Mouse (Mus musculus) midbrain, embryonic 13.5 days (tissue): ENCODE measurements at regions not wholly inside any gene's neighbourhood (a gene's known extent, or its start where the extent isn't known, plus 50 kb on each side); places are given as distances from the start of the nearest gene placed in this dataset.

ENCODE experiments used
- ATAC-seq: fragments of 200-750 bp; cut with Nextera tagmentation; 2 replicates; pipeline ENCODE4 v1.8.0; 2017; ENCODE audit warnings: mild to moderate bottlenecking, moderate TSS enrichment, moderate library complexity
- H3K27ac ChIP-seq: fragments of 300-500 bp; sonication (generic); 2 replicates; pipeline ENCODE4 v1.5.1; 2015; ENCODE audit warnings: inconsistent platforms, mild to moderate bottlenecking, moderate library complexity
- H3K27me3 ChIP-seq: fragments of 300-500 bp; sonication (generic); 2 replicates; pipeline ENCODE4 v1.6.1; 2015; ENCODE audit warnings: mild to moderate bottlenecking, inconsistent platforms
- H3K36me3 ChIP-seq: fragments of 300-500 bp; sonication (generic); 2 replicates; pipeline ENCODE4 v1.6.1; 2015; ENCODE audit warnings: mild to moderate bottlenecking, inconsistent platforms
- H3K4me1 ChIP-seq: fragments of 300-500 bp; sonication (generic); replicated peaks from 2 replicates; pipeline ENCODE4 v1.6.1; 2015; ENCODE audit warnings: inconsistent platforms
- H3K4me2 ChIP-seq: fragments of 300-500 bp; sonication (generic); replicated peaks from 2 replicates; pipeline ENCODE4 v1.6.1; 2015; ENCODE audit warnings: moderate library complexity, mild to moderate bottlenecking, inconsistent platforms
- H3K4me3 ChIP-seq: fragments of 300-500 bp; sonication (generic); replicated peaks from 2 replicates; pipeline ENCODE4 v1.5.1; 2015; ENCODE audit warnings: mild to moderate bottlenecking, inconsistent platforms
- H3K9ac ChIP-seq: fragments of 300-500 bp; sonication (generic); replicated peaks from 2 replicates; pipeline ENCODE4 v1.6.1; 2015; ENCODE audit warnings: mild to moderate bottlenecking, inconsistent platforms
- H3K9me3 ChIP-seq: fragments of 300-500 bp; sonication (generic); 2 replicates; pipeline ENCODE4 v1.6.1; 2016; ENCODE audit warnings: mild to moderate bottlenecking, inconsistent platforms
- WGBS: fragments of 180-500 bp; shearing (Covaris S2); methylation state at CpG from one replicate; pipeline ENCODE4 v1.1.7; 2015; 5-methylcytosine and 5-hydroxymethylcytosine counted together

DNA sequence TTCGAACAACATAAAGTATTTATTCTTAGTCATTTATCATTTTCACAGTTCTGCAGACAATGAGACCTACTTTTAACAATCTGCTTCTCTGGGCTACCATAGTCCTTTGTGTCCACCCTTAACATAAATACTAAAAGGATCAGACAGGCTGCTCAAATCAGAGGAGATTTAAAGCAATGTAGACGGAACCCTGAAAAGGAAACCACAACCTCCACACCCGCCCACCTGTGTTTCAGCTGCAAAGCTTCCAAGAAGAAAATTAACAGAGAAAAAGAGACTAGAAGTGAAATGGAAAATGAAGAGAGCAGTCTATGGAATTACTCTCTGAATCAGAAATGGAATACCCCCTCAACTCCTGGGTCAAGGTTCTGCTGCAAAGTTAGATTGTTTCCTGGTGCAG, 2678.7 kb upstream of the Gm7489 start:
- no peaks in the 10 kb centered on the region for H3K27me3 ChIP-seq
- H3K9ac ChIP-seq: no peak overlapping the region
- 49% methylated on average over 3 of the region's 3 CpGs for WGBS

DNA sequence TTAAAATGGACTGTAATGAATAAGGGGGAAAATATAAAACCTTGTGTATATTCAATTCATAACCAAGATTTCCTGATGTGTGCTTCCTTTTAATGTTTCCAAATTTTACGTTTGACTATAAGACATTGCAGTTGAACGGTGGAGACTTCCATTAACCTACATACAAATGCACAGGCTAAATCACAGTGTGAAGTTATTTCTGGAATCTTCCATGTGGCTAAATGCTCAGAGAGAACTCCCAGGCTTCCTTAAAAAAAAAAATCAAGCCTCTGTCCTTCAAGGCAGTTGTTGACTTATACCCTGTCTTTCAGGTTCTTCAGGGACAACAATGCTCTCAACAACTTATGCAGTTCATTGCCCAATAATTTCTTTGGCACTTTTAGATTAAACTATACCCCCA, 2677.9 kb upstream of the Gm7489 start:
- no peaks in the 10 kb centered on the region for H3K36me3 ChIP-seq
- WGBS: 84% methylated on average over 2 of the region's 2 CpGs
- no peak for ATAC-seq

More for the DNA sequence above, 2678.7 kb upstream of the Gm7489 start:
- Histone ChIP-seq H3K4me3 (no peak overlapping the region), H3K36me3 (no peaks in the 10 kb centered on the region), H3K27ac (no peak overlapping the region), H3K4me1 (no peaks in the 10 kb centered on the region), H3K4me2 (no peak overlapping the region), H3K9me3 (no peaks in the 10 kb centered on the region)
- no peak for ATAC-seq

DNA sequence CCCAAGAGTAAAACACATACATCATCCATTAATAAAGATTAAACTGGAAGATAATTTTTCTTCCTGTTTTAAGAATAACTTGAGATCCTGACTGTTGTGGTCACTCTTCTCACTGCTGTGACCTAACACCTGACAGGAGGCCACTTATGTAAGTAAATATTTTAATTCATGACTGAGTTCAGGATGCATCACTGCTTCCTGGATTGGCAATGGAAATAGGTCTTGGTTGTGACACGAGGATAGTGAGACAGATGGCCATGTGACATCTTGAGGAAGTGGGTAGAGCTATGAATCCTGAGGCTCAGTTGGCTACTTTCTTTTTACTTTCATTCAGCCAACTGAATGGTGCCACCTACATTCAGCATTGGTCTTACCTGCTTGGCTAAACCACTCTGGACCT, 2649.8 kb upstream of the Gm7489 start:
- ATAC-seq: no peak

More for the DNA sequence above, 2677.9 kb upstream of the Gm7489 start:
- no peak overlapping the region for H3K4me2 ChIP-seq
- H3K4me1 ChIP-seq: no peaks in the 10 kb centered on the region
- H3K27me3 ChIP-seq: no peaks in the 10 kb centered on the region
- H3K4me3 ChIP-seq: no peak overlapping the region
- H3K27ac ChIP-seq: no peak overlapping the region
- H3K9ac ChIP-seq: no peak overlapping the region
- H3K9me3 ChIP-seq: no peaks in the 10 kb centered on the region

DNA sequence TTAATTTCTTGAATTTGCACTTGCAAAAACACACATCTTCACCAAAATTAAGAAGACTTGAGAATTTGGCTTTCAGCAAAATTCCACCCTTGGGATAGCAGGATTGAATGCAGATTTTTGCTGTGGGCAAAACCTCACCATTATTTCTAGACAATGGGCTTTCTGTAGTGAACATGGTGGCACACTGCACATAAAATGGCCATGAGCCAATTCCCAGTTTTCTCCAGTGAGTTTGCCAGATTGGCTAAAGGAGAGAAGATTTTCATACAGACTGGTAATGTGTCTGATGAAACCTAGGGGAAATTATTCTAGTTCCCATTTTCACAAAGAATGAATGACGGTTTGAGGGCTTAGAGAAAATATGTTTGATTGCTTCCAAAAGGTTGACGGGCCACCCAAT, 2640.1 kb upstream of the Gm7489 start:
- H3K4me1 ChIP-seq: no peaks in the 10 kb centered on the region
- 95% methylated on average over 2 of the region's 2 CpGs for WGBS
- H3K9ac ChIP-seq: no peak overlapping the region
- H3K36me3 ChIP-seq: no peaks in the 10 kb centered on the region
- H3K4me2 ChIP-seq: no peak overlapping the region
- no peak overlapping the region for H3K27ac ChIP-seq
- ATAC-seq: no peak
- no peaks in the 10 kb centered on the region for H3K27me3 ChIP-seq
- no peak overlapping the region for H3K4me3 ChIP-seq
- H3K9me3 ChIP-seq: no peaks in the 10 kb centered on the region

More for the DNA sequence above, 2649.8 kb upstream of the Gm7489 start:
- Histone ChIP-seq H3K36me3 (no peaks in the 10 kb centered on the region), H3K4me1 (no peaks in the 10 kb centered on the region), H3K27ac (no peak overlapping the region), H3K27me3 (no peaks in the 10 kb centered on the region), H3K4me2 (no peak overlapping the region), H3K4me3 (no peak overlapping the region), H3K9ac (no peak overlapping the region), H3K9me3 (no peaks in the 10 kb centered on the region)
- WGBS: 84% methylated on average over 1 of the region's 1 CpGs

DNA sequence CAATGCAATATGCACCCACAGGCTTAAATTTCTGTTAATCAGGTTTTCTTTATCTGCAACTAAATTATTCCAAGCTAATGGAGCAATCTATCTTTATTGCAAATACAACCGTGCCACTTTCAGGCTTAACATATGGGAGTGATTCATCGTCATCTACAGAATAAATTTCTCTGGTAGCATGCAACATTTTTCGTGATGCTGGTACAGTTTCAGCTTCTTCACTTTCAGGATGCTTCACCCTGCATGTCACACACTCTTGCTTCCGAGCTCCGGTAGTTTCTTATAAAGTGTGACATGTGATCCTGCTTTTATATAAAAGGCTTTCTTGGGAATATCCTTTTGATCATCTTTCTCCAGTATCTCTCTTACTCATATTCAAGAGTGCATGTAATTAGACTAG, 2637.4 kb upstream of the Gm7489 start:
- no peaks in the 10 kb centered on the region for H3K4me1 ChIP-seq
- no peaks in the 10 kb centered on the region for H3K9me3 ChIP-seq
- H3K27me3 ChIP-seq: no peaks in the 10 kb centered on the region
- H3K27ac ChIP-seq: no peak overlapping the region
- 86% methylated on average over 5 of the region's 5 CpGs for WGBS
- H3K4me3 ChIP-seq: no peak overlapping the region
- ATAC-seq: no peak
- H3K9ac ChIP-seq: no peak overlapping the region
- H3K4me2 ChIP-seq: no peak overlapping the region
- no peaks in the 10 kb centered on the region for H3K36me3 ChIP-seq

DNA sequence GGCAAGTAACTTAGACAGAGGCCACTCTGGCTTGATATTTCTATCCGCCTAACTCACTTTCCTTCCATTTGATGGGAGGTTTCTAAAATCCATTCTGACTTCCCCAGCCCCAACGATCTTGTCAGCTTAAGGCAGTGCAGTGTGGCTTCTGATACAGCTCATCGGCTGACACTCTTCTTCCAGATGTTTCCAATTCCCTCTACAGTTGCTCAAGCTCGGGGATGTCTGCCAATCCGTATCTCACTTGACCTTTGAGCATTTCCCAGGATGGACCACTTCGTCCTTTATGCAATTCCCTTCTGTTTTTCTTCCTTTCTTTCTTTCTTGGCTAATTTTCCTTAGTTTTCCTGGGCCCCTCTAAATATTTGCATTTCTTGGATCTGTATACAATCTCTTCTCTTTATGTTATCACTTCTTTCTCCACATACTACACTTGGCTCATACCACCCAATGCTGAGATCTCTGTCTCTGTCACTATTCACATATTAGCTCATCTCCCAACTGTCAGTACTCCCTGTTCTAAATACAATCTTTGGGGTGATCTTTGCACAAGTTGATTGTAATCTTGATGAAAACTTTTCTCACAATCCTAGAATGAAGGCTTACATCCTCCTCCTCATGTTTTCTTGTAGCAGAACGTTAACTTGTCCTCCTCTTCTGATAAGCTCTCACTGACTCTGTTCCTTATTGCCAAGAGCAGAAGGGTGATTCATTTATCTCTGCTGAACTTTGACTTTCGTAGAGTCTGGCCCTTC, 2636.5 kb upstream of the Gm7489 start:
- Histone ChIP-seq H3K27me3 (no peaks in the 10 kb centered on the region), H3K9me3 (no peaks in the 10 kb centered on the region), H3K9ac (no peak overlapping the region), H3K36me3 (no peaks in the 10 kb centered on the region), H3K4me2 (no peak overlapping the region), H3K27ac (no peak overlapping the region), H3K4me1 (no peaks in the 10 kb centered on the region), H3K4me3 (no peak overlapping the region)
- no peak for ATAC-seq
- WGBS: 87% methylated on average over 8 of the region's 8 CpGs

DNA sequence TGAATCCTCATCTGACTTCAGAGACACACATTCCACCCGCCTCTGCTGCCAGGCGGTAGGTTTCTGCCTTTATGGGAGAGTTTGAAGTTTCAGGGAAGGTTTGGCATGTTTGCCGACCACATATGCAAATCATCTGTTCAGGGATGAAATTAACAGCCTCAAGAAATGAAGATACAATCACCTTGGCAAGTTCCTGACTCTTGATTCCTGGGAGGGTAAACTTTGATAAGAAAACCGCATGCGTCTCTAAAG, 2636.0 kb upstream of the Gm7489 start:
- Histone ChIP-seq H3K4me3 (no peak overlapping the region), H3K27me3 (no peaks in the 10 kb centered on the region), H3K9ac (no peak overlapping the region), H3K4me1 (no peaks in the 10 kb centered on the region), H3K36me3 (no peaks in the 10 kb centered on the region), H3K9me3 (no peaks in the 10 kb centered on the region), H3K27ac (no peak overlapping the region), H3K4me2 (no peak overlapping the region)
- 96% methylated on average over 5 of the region's 5 CpGs for WGBS
- no peak for ATAC-seq

DNA sequence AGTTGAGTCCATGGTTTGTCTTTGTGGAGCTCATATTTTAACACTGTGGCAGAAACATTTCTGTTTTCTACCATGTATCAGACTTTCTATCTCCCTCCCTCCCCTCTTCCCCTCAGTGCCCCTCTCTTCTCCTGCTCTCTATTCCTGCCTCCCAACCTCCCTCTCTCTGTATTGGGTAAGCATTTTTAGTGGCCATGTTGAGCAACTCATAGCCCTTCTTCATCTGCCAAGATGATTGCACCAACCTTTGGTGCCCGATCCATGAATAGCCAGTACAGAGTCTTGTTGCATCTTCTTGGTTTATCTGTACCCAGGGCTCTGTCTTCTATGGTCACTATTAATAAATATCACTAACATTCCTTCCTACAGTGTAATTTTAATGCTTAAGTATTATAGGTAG, 2630.6 kb upstream of the Gm7489 start:
- H3K4me3 ChIP-seq: no peak overlapping the region
- 95% methylated on average over 1 of the region's 1 CpGs for WGBS
- H3K36me3 ChIP-seq: no peaks in the 10 kb centered on the region
- no peak overlapping the region for H3K9ac ChIP-seq
- no peak overlapping the region for H3K4me2 ChIP-seq
- H3K9me3 ChIP-seq: no peaks in the 10 kb centered on the region
- no peaks in the 10 kb centered on the region for H3K4me1 ChIP-seq
- ATAC-seq: no peak
- H3K27me3 ChIP-seq: no peaks in the 10 kb centered on the region
- no peak overlapping the region for H3K27ac ChIP-seq

DNA sequence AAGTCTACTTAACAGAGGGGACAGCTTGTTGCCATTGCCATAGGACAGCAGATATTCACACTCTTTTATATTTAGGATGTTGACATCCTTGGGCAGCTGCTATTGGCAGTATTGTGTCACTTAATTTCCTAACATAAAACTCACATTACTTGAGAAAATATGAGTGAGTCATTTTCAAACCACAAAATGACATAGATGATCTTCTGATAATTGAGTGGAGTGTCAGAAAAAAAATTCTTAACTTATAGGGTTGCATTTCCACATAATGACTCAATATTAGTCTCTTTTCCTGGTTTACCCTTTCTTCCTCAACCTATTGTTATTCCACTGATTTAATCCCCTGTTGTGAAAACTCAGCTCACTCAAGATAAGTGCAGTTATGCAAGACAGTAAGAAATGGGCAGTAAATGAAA, 2629.5 kb upstream of the Gm7489 start:
- no peaks in the 10 kb centered on the region for H3K36me3 ChIP-seq
- H3K9me3 ChIP-seq: no peaks in the 10 kb centered on the region
- no peaks in the 10 kb centered on the region for H3K4me1 ChIP-seq
- no peak overlapping the region for H3K4me3 ChIP-seq
- no peaks in the 10 kb centered on the region for H3K27me3 ChIP-seq
- H3K9ac ChIP-seq: no peak overlapping the region
- H3K4me2 ChIP-seq: no peak overlapping the region
- ATAC-seq: no peak
- H3K27ac ChIP-seq: no peak overlapping the region

DNA sequence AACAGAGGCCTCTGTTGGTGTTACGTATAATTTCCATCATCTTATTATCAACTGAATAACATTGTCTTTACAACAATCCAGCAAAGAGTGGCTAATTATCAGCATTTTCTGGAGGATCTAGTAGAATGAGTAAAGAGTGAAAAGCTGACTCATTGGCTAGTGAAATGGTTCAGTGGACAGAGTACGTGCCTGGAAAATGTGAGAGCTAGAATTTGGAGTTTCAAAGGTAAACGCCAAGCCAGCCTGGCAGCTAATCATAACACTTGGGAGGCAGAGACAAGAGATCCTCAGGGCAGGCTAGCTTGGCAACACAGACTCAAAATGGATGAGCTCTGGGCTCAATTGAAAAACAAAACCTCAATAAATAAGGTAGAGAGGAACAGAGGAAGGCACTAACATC, 2628.0 kb upstream of the Gm7489 start:
- H3K27me3 ChIP-seq: no peaks in the 10 kb centered on the region
- 80% methylated on average over 3 of the region's 3 CpGs for WGBS
- ATAC-seq: no peak
- no peaks in the 10 kb centered on the region for H3K9me3 ChIP-seq
- no peaks in the 10 kb centered on the region for H3K36me3 ChIP-seq
- H3K27ac ChIP-seq: no peak overlapping the region
- H3K4me1 ChIP-seq: no peaks in the 10 kb centered on the region
- H3K4me3 ChIP-seq: no peak overlapping the region
- no peak overlapping the region for H3K9ac ChIP-seq
- no peak overlapping the region for H3K4me2 ChIP-seq

DNA sequence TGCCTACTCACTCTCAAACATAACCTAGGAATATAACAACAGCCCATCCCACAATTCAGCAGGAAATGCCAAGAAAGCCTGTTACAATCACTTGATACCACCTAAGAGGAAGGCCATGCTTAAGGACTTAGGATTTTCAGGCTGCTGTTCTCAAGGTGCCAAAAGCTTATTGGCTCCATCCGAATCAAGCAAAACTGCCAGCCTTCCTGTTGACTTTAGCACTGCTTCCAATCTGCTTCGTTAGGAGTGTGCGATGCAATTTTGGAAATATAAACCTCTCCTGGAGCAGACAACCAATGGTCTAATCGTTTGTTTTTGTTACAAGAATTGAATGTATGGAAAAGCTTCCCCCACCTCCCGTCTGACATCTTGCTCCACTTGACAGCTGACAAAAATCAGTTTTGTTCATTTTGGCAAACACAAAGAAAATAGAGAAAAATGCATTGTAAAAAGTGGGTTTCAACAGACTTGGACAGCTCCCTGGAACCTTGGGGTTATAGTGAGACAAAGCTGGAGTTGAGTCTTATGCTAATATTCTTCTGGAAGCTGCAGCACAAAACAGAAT, 2620.0 kb upstream of the Gm7489 start:
- Histone ChIP-seq H3K4me1 (no peaks in the 10 kb centered on the region), H3K4me2 (no peak overlapping the region), H3K9me3 (no peaks in the 10 kb centered on the region), H3K27me3 (no peaks in the 10 kb centered on the region), H3K27ac (no peak overlapping the region), H3K4me3 (no peak overlapping the region), H3K9ac (no peak overlapping the region), H3K36me3 (no peaks in the 10 kb centered on the region)
- ATAC-seq: no peak
- 77% methylated on average over 5 of the region's 5 CpGs for WGBS

DNA sequence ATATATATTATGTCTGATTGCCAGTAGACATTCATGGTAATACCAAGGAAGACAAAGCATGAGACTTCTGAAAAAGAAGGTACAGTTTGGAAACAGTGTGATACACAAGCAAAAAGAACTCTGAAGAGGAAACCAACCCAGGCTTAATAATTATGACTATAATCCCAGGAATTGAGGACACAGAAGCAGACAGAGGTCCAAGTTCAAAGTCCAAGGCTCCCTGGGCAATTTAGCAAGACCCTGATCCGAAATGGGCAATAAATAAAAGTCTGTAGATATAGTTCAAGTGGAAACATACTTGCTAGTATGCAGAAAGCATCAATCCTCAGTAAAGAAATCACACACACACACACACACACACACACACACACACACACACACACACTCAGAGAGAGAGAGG, 2618.7 kb upstream of the Gm7489 start:
- H3K27me3 ChIP-seq: no peaks in the 10 kb centered on the region
- WGBS: 65% methylated on average over 1 of the region's 1 CpGs

DNA sequence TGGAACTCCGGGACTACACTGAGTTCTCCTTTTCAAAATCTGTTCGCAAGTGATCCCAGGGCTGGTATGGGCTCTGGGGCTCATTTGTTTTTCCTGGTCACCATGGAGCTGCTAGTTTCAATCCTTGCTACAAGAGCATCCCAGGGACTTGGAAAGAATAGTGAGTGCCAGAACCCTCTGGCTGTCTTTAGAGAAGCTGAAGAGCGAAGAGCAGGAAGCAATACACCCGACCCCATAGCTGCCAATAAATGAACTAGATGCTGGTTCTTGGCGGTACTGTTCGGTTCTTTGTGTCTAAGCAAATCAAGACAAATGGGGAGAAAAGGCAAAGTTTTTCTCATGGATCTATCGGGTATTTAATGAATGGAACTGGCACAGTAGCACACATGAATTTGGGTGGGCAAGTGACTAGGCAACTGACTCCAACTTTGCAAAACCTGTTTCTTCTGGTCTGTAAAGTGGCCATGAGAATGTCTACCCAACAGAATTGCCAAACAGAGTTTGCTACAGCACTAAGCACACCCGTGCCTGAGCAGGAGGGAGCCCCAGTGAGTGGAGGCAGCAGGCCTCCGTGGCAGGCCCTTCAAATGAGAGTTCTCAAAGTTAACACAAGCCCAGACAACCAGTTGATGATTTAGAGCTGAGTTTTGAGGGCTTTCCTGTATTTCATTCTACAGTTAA, 2612.9 kb upstream of the Gm7489 start:
- Histone ChIP-seq H3K4me1 (no peaks in the 10 kb centered on the region), H3K27ac (no peak overlapping the region), H3K36me3 (no peaks in the 10 kb centered on the region), H3K4me3 (no peak overlapping the region), H3K9me3 (no peaks in the 10 kb centered on the region), H3K4me2 (no peak overlapping the region), H3K9ac (no peak overlapping the region), H3K27me3 (no peaks in the 10 kb centered on the region)
- 88% methylated on average over 9 of the region's 9 CpGs for WGBS
- no peak for ATAC-seq

More for the DNA sequence above, 2618.7 kb upstream of the Gm7489 start:
- Histone ChIP-seq H3K9ac (no peak overlapping the region), H3K9me3 (no peaks in the 10 kb centered on the region), H3K4me3 (no peak overlapping the region), H3K36me3 (no peaks in the 10 kb centered on the region), H3K27ac (no peak overlapping the region), H3K4me2 (no peak overlapping the region), H3K4me1 (no peaks in the 10 kb centered on the region)
- ATAC-seq: no peak
